Mouse (Mus musculus) kidney, embryonic 14.5 days (tissue): ENCODE data around the gene Tpbgl. TPM values are rescaled to one million over a fixed set of nuclear protein-coding genes. Genes with fewer than 3 reads are reported as not detected.

ENCODE experiments used
- ATAC-seq: fragments of 200-750 bp; cut with Nextera tagmentation; 2 replicates; pipeline ENCODE4 v1.8.0; 2017; ENCODE audit warnings: moderate number of reproducible peaks, mild to moderate bottlenecking, moderate TSS enrichment, moderate library complexity; ENCODE audit not compliant: low FRiP score, low TSS enrichment
- H3K27ac ChIP-seq: fragments of 300-500 bp; sonication (generic); 2 replicates; pipeline ENCODE4 v1.5.1; 2014; ENCODE audit warnings: low read depth, mild to moderate bottlenecking, low read length, moderate library complexity, mixed read lengths
- H3K27me3 ChIP-seq: fragments of 300-500 bp; sonication (generic); 2 replicates; pipeline ENCODE4 v1.6.1; 2014; ENCODE audit warnings: mild to moderate bottlenecking, low read length; ENCODE audit not compliant: control insufficient read depth, insufficient read depth
- H3K36me3 ChIP-seq: fragments of 300-500 bp; sonication (generic); 2 replicates; pipeline ENCODE4 v1.6.1; 2014; ENCODE audit warnings: low read length, mixed read lengths; ENCODE audit not compliant: control insufficient read depth, insufficient read depth
- H3K4me1 ChIP-seq: fragments of 300-500 bp; sonication (generic); 2 replicates; pipeline ENCODE4 v1.6.1; 2014; ENCODE audit warnings: low read length, mixed read lengths; ENCODE audit not compliant: control insufficient read depth, insufficient read depth
- H3K4me2 ChIP-seq: fragments of 300-500 bp; sonication (generic); replicated peaks from 2 replicates; pipeline ENCODE4 v1.6.1; 2014; ENCODE audit warnings: low read depth, mild to moderate bottlenecking, low read length
- H3K4me3 ChIP-seq: fragments of 300-500 bp; sonication (generic); 2 replicates; pipeline ENCODE4 v1.5.1; 2014; ENCODE audit warnings: mild to moderate bottlenecking, low read length
- H3K9ac ChIP-seq: fragments of 300-500 bp; sonication (generic); 2 replicates; pipeline ENCODE4 v1.6.1; 2014; ENCODE audit warnings: low read depth, mild to moderate bottlenecking, low read length, moderate library complexity
- H3K9me3 ChIP-seq: fragments of 300-500 bp; sonication (generic); 2 replicates; pipeline ENCODE4 v1.6.1; 2016; ENCODE audit warnings: low read length; ENCODE audit not compliant: control insufficient read depth
- WGBS: fragments of 180-500 bp; shearing (Covaris S2); extraction: QIAGEN DNeasy Blood & Tissue Kit; methylation state at CpG from one replicate; pipeline ENCODE4 v1.1.7; 2014; 5-methylcytosine and 5-hydroxymethylcytosine counted together
- polyA plus RNA-seq: library from polyadenylated mRNA; unstranded; fragments of >200 nt; fragmentation: Nextera tagmentation; extraction: Ambion mirVana; gene quantifications from 2 replicates; pipeline ENCODE4 v1.2.1, GENCODE M21; 2014

Tpbgl gene
- polyA plus RNA-seq, 1 experiment from 2014 or later: 0.83 TPM

DNA sequence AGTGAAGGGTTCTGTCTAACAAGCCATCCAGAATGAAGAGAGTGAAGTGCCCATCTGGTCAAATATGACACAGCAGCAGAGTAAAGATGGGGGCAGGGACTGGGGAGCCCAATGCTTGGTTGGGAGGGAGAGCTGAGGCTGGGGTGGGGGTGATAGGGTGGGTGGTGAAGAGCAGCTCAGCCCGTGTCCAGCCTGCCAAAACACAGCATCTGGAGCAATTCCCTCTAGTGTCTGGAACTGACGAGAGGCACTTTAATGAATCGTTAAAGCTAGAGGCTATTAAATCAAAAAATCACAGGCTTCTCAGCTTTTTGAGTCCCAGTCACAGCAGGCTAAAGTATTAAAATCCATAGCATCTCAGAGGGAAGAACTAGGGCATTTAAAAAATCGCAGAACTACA lies 22.7 kb upstream of the Tpbgl start:
- Histone ChIP-seq H3K4me1 (no peaks in the 10 kb centered on the region), H3K4me2 (no peak overlapping the region), H3K36me3 (no peaks in the 10 kb centered on the region), H3K9me3 (no peaks in the 10 kb centered on the region), H3K9ac (no peak overlapping the region), H3K27me3 (no peaks in the 10 kb centered on the region), H3K27ac (no peak overlapping the region), H3K4me3 (no peak overlapping the region)
- ATAC-seq: no peak
- WGBS: 64% methylated on average over 4 of the region's 4 CpGs

GRCm38 (mm10) chr7:99648623-99649022 lies 21.7 kb upstream of the Tpbgl start:
- Histone ChIP-seq H3K9me3 (no peaks in the 10 kb centered on the region), H3K4me3 (no peak overlapping the region), H3K4me1 (no peaks in the 10 kb centered on the region), H3K4me2 (no peak overlapping the region), H3K36me3 (no peaks in the 10 kb centered on the region), H3K27ac (no peak overlapping the region), H3K9ac (no peak overlapping the region), H3K27me3 (no peaks in the 10 kb centered on the region)
- 5% methylated on average over 6 of the region's 6 CpGs for WGBS
- ATAC-seq: no peak; the same call in 1 of the 2 replicates

- H3K9me3 ChIP-seq: no peaks in the 10 kb centered on the region
- no peak overlapping the region for H3K4me2 ChIP-seq
- H3K4me1 ChIP-seq: no peaks in the 10 kb centered on the region
- no peak overlapping the region for H3K9ac ChIP-seq
- 74% methylated on average over 7 of the region's 7 CpGs for WGBS
- H3K27ac ChIP-seq: no peak overlapping the region
- no peak overlapping the region for H3K4me3 ChIP-seq
- no peaks in the 10 kb centered on the region for H3K36me3 ChIP-seq
- no peaks in the 10 kb centered on the region for H3K27me3 ChIP-seq
- ATAC-seq: no peak
Observed at GRCm38 (mm10) chr7:99644701-99645100, 17.8 kb upstream of the Tpbgl start.

DNA sequence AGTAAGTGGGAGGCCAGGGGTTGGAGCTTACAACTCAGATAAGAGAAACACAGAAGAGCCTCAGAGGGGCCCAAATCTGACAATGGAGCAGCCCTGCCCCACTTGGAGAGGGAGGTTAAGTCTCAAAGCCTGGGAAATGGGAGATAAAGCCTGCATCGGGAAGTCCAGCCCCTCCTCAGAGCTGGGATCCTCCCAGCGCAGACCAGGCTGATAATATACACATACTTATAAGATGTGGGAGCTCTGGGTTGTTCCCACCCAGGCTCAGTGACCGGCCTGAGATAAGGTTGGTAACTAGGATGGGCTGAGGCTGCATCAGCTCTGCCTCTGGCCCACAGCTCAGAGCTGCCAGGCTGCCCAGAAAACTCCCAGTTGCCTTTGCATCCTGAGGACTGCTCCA lies 15.2 kb upstream of the Tpbgl start:
- ATAC-seq: no peak
- Histone ChIP-seq H3K4me3 (no peak overlapping the region), H3K27ac (no peak overlapping the region), H3K9me3 (no peaks in the 10 kb centered on the region), H3K4me2 (no peak overlapping the region), H3K27me3 (no peaks in the 10 kb centered on the region), H3K4me1 (no peaks in the 10 kb centered on the region), H3K36me3 (no peaks in the 10 kb centered on the region), H3K9ac (no peak overlapping the region)
- WGBS: 62% methylated on average over 3 of the region's 3 CpGs

- Histone ChIP-seq H3K4me2 (no peak overlapping the region), H3K9me3 (no peaks in the 10 kb centered on the region), H3K4me1 (no peaks in the 10 kb centered on the region), H3K9ac (no peak overlapping the region), H3K27me3 (no peaks in the 10 kb centered on the region), H3K27ac (no peak overlapping the region), H3K4me3 (no peak overlapping the region), H3K36me3 (no peaks in the 10 kb centered on the region)
- ATAC-seq: no peak
- WGBS: 48% methylated on average over 4 of the region's 4 CpGs
Observed at GRCm38 (mm10) chr7:99641245-99641644, 14.3 kb upstream of the Tpbgl start.

DNA sequence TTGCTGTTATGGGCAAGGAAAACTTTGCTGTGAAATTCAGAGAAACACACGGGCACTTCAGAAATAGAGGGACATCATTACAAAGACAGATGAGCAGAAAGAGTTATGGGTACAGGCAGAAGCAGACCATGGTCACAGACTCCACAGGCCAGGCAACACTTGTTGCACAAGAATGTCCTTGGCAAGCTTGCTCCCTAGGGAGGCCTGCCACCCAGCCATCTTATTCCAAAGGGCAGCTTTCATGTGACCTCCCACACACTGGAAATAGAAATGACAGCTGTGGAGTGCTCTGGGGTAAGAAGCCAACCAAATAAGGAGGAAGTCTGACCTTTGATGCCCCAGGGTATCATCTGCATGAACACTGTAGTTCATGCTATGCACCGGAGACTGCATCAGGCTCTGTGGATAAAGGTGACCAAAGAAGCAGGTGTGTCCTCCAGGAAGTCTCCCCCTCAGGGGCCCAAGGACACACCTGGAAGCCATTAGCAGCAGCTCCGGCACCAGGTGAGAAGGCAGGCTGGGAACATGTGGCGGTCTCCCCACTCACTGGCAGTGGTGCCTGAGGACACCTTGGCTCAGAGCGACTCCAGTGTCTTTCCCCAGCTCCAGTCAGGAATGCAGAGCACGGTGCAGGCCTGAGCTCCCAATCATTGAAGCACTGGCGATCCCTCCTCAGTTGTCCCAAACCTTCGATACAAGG lies 7.2 kb upstream of the Tpbgl start:
- WGBS: 70% methylated on average over 8 of the region's 8 CpGs
- no peaks in the 10 kb centered on the region for H3K36me3 ChIP-seq
- no peaks in the 10 kb centered on the region for H3K4me1 ChIP-seq
- no peak overlapping the region for H3K4me3 ChIP-seq
- no peak overlapping the region for H3K9ac ChIP-seq
- no peak overlapping the region for H3K27ac ChIP-seq
- H3K4me2 ChIP-seq: no peak overlapping the region
- no peaks in the 10 kb centered on the region for H3K9me3 ChIP-seq
- H3K27me3 ChIP-seq: no peaks in the 10 kb centered on the region
- ATAC-seq: no peak

DNA sequence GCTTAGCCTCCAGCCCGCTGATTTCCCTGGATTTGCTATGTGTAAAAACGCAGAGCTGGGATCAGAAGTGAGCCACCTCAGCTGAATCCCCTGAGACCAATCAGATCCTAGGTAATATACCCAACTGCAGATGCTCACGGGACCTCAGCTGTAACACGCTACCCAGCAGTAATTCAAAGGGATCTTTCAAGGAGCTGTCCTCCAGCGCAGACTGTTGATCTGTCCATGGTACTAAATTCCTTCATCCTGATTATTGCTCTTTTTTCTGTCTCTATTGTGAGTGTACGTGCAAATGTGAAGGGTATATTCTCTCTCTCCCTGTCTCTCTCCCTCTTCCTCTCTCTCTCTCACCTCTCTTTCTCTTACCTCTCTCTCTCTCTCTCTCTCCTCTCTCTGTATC lies 5.4 kb upstream of the Tpbgl start:
- Histone ChIP-seq H3K27me3 (peaks cover 12% of the 10 kb centered on the region), H3K27ac (no peak overlapping the region), H3K9me3 (no peaks in the 10 kb centered on the region), H3K4me3 (no peak overlapping the region), H3K9ac (no peak overlapping the region), H3K36me3 (no peaks in the 10 kb centered on the region), H3K4me1 (no peaks in the 10 kb centered on the region), H3K4me2 (no peak overlapping the region)
- no peak for ATAC-seq
- WGBS: 10% methylated on average over 6 of the region's 6 CpGs

- Histone ChIP-seq H3K27ac (no peak overlapping the region), H3K4me3 (no peak overlapping the region), H3K4me1 (peaks cover 12% of the 10 kb centered on the region; the same call in 1 of the 2 replicates), H3K36me3 (no peaks in the 10 kb centered on the region), H3K9ac (no peak overlapping the region), H3K9me3 (no peaks in the 10 kb centered on the region), H3K27me3 (peaks cover 49% of the 10 kb centered on the region), H3K4me2 (no peak overlapping the region)
- WGBS: 4% methylated on average over 7 of the region's 7 CpGs
- no peak for ATAC-seq
Observed at GRCm38 (mm10) chr7:99627366-99627765, 463 bp upstream of the Tpbgl start.

DNA sequence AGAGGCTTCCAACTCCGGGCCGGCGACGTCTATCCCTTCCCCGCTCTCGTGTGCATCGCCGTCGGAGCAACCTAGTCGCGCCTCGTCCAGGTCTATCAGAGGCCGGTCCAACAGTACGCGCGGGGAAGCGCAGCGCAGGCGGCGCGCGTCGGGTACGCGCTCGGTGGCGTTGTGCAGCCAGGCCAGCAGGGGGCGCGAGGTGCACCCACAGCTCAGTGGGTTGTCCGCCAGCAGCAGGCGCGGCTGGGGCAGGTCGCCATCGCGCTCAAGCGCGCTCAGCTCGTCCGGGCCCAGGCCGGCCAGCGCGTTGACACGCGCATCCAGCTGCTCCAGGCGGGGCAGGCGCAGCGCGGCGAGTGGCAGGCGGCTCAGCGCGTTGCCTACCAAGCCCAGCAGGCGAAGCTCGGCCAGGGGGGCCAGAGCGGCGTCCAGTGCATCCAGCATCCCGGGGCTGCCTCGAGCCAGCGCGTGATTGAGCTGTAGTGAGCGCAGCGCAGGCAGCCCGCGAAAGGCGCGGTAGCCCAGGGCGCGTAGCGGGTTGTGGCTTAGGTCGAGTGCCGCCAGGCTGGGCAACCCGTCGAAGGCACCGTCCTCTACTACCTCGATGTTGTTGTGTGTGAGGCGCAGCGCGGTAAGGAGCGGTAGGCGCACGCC lies 1.1 kb downstream of the Tpbgl start:
- under 1% methylated on average over 74 of the region's 81 CpGs for WGBS
- no peak overlapping the region for H3K27ac ChIP-seq
- H3K4me3 ChIP-seq: peak overlapping the region; percentile 42
- peak overlapping the region; percentile 86 for H3K4me2 ChIP-seq
- H3K27me3 ChIP-seq: peaks cover 49% of the 10 kb centered on the region
- no peaks in the 10 kb centered on the region for H3K9me3 ChIP-seq
- ATAC-seq: peak; percentile 84
- no peaks in the 10 kb centered on the region for H3K36me3 ChIP-seq
- peak overlapping the region; percentile 48 for H3K9ac ChIP-seq
- peaks cover 17% of the 10 kb centered on the region; the same call in 1 of the 2 replicates for H3K4me1 ChIP-seq
